Mouse (Mus musculus) limb, embryonic 14.5 days (tissue): ENCODE measurements around the gene Nxph1. TPM values are rescaled to one million over a fixed set of nuclear protein-coding genes. Genes with fewer than 3 reads are reported as not detected.

Source experiments
- ATAC-seq: fragments of 200-750 bp; cut with Nextera tagmentation; 2 replicates; pipeline ENCODE4 v1.8.0; 2017; ENCODE audit warnings: low read depth, moderate number of reproducible peaks, moderate TSS enrichment; ENCODE audit not compliant: low FRiP score
- DNase-seq: peaks from one replicate; pipeline ENCODE4 v3.0.0-alpha.2; 2015; ENCODE audit warnings: low spot score
- H3K27ac ChIP-seq: fragments of 300-500 bp; sonication (generic); replicated peaks from 2 replicates; pipeline ENCODE4 v1.5.1; 2014; ENCODE audit warnings: low read depth, mild to moderate bottlenecking, low read length, moderate library complexity, mixed read lengths
- H3K27me3 ChIP-seq: fragments of 300-500 bp; sonication (generic); 2 replicates; pipeline ENCODE4 v1.6.1; 2014; ENCODE audit warnings: low read length, mixed read lengths; ENCODE audit not compliant: control insufficient read depth, insufficient read depth
- H3K36me3 ChIP-seq: fragments of 300-500 bp; sonication (generic); 2 replicates; pipeline ENCODE4 v1.6.1; 2014; ENCODE audit warnings: mild to moderate bottlenecking, low read length, moderate library complexity, mixed read lengths; ENCODE audit not compliant: control insufficient read depth, insufficient read depth
- H3K4me1 ChIP-seq: fragments of 300-500 bp; sonication (generic); 2 replicates; pipeline ENCODE4 v1.6.1; 2014; ENCODE audit warnings: antibody characterized with exemption, low read length, mixed read lengths; ENCODE audit not compliant: control insufficient read depth, insufficient read depth
- H3K4me2 ChIP-seq: fragments of 300-500 bp; sonication (generic); replicated peaks from 2 replicates; pipeline ENCODE4 v1.6.1; 2014; ENCODE audit warnings: low read depth, mild to moderate bottlenecking, low read length, moderate library complexity; ENCODE audit not compliant: severe bottlenecking
- H3K4me3 ChIP-seq: fragments of 300-500 bp; sonication (generic); replicated peaks from 2 replicates; pipeline ENCODE4 v1.5.1; 2014; ENCODE audit warnings: low read length
- H3K9ac ChIP-seq: fragments of 300-500 bp; sonication (generic); 2 replicates; pipeline ENCODE4 v1.6.1; 2014; ENCODE audit warnings: mild to moderate bottlenecking, low read depth, low read length, moderate library complexity; ENCODE audit not compliant: severe bottlenecking
- H3K9me3 ChIP-seq: fragments of 300-500 bp; sonication (generic); 2 replicates; pipeline ENCODE4 v1.6.1; 2016; ENCODE audit warnings: low read length; ENCODE audit not compliant: control insufficient read depth
- POLR2A ChIP-seq: fragments of 200-500 bp; IDR thresholded peaks from 2 replicates; pipeline ENCODE4 v1.8.0; 2012; ENCODE audit warnings: inconsistent platforms, mild to moderate bottlenecking, moderate library complexity, borderline replicate concordance; ENCODE audit not compliant: insufficient read depth, insufficient read length; ENCODE audit errors: extremely low read depth
- WGBS: fragments of 180-500 bp; shearing (Covaris S2); extraction: QIAGEN DNeasy Blood & Tissue Kit; methylation state at CpG from one replicate; pipeline ENCODE4 v1.1.7; 2014; 5-methylcytosine and 5-hydroxymethylcytosine counted together
- polyA plus RNA-seq, 2 experiments: library from polyadenylated mRNA; depleted of rRNA in 1 of 2; stranded (reverse) in 1 of 2; unstranded in 1 of 2; fragments of >200 nt; fragmentation: Nextera tagmentation in 1 of 2; extraction: Ambion mirVana in 1 of 2; gene quantifications; 2 replicates each; pipeline versions ENCODE4 v1.2.1 to v1.2.3; 2012 to 2014

Gene Nxph1
- polyA plus RNA-seq, 2 experiments, result 1.4 to 2.0 TPM

DNA sequence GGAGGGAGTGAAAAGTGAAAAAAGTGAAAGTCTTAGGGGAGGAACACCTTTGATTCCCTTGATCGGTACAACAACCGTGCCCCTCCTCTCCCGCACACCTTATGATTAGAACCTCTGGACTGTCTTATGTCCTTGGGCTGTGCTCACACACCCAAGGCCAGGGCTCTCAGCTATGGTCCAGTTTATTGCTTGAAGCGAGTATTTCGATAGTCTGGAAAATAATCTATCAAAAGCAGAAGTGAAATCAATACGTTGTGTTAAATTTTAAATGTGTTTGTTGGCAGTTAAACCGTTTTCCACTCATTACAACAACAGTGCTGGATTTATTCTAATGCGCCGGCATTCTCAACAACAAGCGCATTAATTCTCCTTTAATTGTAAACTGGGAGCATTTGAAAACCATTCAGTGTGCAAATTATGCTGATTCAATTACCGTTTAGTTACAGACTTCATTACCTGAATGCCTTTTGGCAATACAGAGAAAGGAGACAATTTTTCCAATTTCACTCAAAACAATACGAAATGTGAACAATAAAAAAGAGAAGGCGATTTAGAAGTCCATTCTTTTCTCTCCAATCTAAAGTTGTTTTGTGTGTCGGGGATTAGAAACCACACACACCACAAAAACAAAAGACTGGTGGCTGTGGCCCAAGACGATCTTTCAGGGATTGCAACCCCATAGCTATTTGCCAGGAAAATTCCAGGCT, 3.8 kb downstream of the Nxph1 start:
- 22% methylated on average over 15 of the region's 15 CpGs for WGBS
- ATAC-seq (no peak), DNase-seq (no peak)
- Histone ChIP-seq H3K9ac (no peak overlapping the region), H3K4me1 (peaks cover 11% of the 10 kb centered on the region; the same call in 1 of the 2 replicates), H3K4me2 (peak overlapping the region; percentile 47; the same call in 1 of the 2 replicates), H3K27ac (no peak overlapping the region), H3K36me3 (no peaks in the 10 kb centered on the region), H3K27me3 (peaks cover 90% of the 10 kb centered on the region), H3K9me3 (no peaks in the 10 kb centered on the region), H3K4me3 (no peak overlapping the region)
- TF ChIP-seq POLR2A, result no peak

GRCm38 (mm10) chr6:8955817-8956529, 7.7 kb downstream of the Nxph1 start:
- no peak for ATAC-seq
- Histone ChIP-seq H3K4me1 (0 out of 2 replicates have a peak, but pooled peaks cover 4% of the 10 kb centered on the region), H3K27me3 (peaks cover 79% of the 10 kb centered on the region), H3K27ac (no peak overlapping the region), H3K36me3 (no peaks in the 10 kb centered on the region), H3K9ac (no peak overlapping the region), H3K9me3 (no peaks in the 10 kb centered on the region), H3K4me2 (no peak overlapping the region), H3K4me3 (no peak overlapping the region)
- TF ChIP-seq POLR2A, result no peak
- no peak for DNase-seq
- WGBS, result 1% methylated on average over 35 of the region's 35 CpGs

DNA sequence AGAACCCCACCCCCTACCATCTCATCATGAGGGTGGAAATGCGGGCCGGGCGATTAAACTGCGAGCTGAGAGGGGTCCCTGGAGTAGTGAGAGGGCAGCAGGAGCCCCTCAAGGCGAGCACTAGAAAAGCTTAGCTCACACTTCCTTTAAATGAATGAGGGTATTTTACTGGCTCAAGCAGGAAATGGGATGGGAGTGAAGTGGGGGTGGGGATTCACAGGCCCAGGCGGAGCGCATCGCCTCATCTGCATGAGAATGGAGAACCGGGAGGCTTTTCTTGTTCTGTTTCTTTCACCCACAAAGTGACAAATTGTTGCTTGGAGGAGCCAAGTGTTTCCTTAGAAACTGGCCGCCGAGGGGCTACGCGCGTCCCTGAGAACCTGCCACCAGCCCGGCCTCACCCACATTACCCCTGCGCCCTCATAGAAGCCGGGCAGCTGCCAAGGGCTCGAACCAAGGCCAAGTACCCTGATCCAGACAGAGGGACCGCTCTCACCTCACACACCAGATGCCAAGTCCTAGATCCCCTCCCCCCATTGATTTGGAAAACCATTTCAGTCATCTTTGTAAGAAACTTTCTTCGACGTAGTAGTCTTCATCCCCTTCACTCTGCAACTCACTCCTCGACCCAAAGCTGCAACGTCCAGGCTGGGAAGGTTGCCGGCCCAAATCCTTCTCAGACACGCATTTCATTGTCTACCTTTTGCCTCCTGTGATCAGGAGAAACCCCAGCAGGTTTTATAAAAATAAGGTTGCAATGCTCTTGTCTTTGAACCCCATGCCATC, 8.7 kb downstream of the Nxph1 start:
- H3K4me1 ChIP-seq, result no peaks in the 10 kb centered on the region
- ATAC-seq (no peak), DNase-seq (no peak)
- TF ChIP-seq POLR2A, result no peak
- H3K4me3 ChIP-seq, result no peak overlapping the region
- H3K9ac ChIP-seq, result no peak overlapping the region
- H3K4me2 ChIP-seq, result no peak overlapping the region
- peaks cover 69% of the 10 kb centered on the region for H3K27me3 ChIP-seq
- 1% methylated on average over 23 of the region's 25 CpGs for WGBS
- H3K27ac ChIP-seq, result no peak overlapping the region
- H3K9me3 ChIP-seq, result no peaks in the 10 kb centered on the region
- H3K36me3 ChIP-seq, result no peaks in the 10 kb centered on the region

DNA sequence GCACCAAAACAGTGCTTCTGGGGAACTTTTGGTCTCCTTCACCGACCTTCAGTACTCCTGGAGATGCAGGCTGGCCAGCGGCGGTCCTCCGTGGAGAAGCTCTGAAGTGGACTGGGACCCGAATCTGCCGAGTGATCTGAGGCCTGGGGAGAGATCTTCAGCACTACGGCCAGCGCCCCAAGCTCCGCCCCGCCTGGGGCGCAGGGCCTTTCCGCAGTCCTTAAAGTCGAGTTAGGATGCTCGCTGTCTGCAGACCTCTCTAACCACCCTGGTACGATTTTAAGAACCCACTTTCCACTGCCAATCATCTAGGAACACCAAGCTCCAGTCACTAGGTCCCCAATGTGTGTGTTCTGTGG, 9.3 kb downstream of the Nxph1 start:
- TF ChIP-seq POLR2A, result no peak
- Histone ChIP-seq H3K27ac (no peak overlapping the region), H3K4me2 (no peak overlapping the region; the same call in 1 of the 2 replicates), H3K9me3 (no peaks in the 10 kb centered on the region), H3K27me3 (peaks cover 64% of the 10 kb centered on the region), H3K9ac (no peak overlapping the region), H3K4me3 (no peak overlapping the region), H3K4me1 (no peaks in the 10 kb centered on the region), H3K36me3 (no peaks in the 10 kb centered on the region)
- DNase-seq, result peak; percentile 73
- WGBS, result under 1% methylated on average over 15 of the region's 15 CpGs
- peak; percentile 50; the same call in 1 of the 2 replicates for ATAC-seq

- DNase-seq, result peak; percentile 17
- Histone ChIP-seq H3K27ac (no peak overlapping the region), H3K36me3 (no peaks in the 10 kb centered on the region), H3K27me3 (peaks cover 58% of the 10 kb centered on the region), H3K4me3 (no peak overlapping the region), H3K4me2 (no peak overlapping the region; the same call in 1 of the 2 replicates), H3K9me3 (no peaks in the 10 kb centered on the region), H3K9ac (no peak overlapping the region), H3K4me1 (no peaks in the 10 kb centered on the region)
- 4% methylated on average over 28 of the region's 28 CpGs for WGBS
- no peak for TF ChIP-seq POLR2A
- ATAC-seq, result no peak
These were observed 10.1 kb downstream of the Nxph1 start for GRCm38 (mm10) chr6:8958081-8958919.
